Mouse (Mus musculus) small intestine, adult 2 months (tissue): ENCODE data around the gene Spata7.

Experiments used
- CTCF ChIP-seq: fragments of 200-500 bp; IDR thresholded peaks from 2 replicates; pipeline ENCODE4 v1.5.1; 2012; ENCODE audit warnings: low read depth, mild to moderate bottlenecking, control low read depth, inconsistent platforms, low read length, moderate library complexity, mixed read lengths; ENCODE audit not compliant: insufficient replicate concordance, insufficient read length; ENCODE audit errors: extremely low read depth
- POLR2A ChIP-seq: fragments of 200-500 bp; IDR thresholded peaks from 2 replicates; pipeline ENCODE4 v1.6.1; 2012; ENCODE audit warnings: low read depth, mild to moderate bottlenecking, control low read depth, inconsistent platforms, low read length, moderate library complexity

DNA sequence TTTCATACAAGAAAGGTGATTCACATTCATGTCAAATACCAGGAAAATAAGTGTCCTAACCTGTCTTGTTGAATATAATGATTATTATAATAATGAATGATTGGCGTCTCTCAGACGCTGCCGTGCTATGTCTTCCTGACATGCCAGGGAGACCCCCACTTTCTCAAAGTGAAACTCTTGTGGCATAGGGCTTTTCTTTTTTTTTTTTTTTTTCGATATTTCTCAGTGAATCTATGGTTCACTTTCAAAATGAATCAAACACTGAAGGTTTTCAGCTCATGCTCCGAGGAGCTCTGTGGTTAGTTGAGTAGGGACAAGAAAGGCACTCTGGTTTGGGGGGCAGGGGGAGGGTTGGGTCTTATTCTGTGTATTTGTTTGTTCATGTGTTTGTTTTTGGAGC lies 27.1 kb upstream of the Spata7 start:
- TF ChIP-seq CTCF (no peak), POLR2A (no peak)
